ENCODE assay signal across 29 mouse cellular contexts in genomic region chr13:93518753-93519319, GRCm38 (mm10). TPM values are rescaled to one million over a fixed set of nuclear protein-coding genes. Genes with fewer than 3 reads are reported as not detected.
DNase-seq lines count a peak whose midpoint lies in the region; ATAC-seq and TF ChIP-seq lines count a peak whose summit lies in the region.
"Had no signal": no experiment of that assay in that cellular context is flagged by ENCODE, and none has a peak within 500 bp of the region (broad histone marks: within the 10 kb centered on the region; RNA-seq: fewer than 3 reads in every experiment).

No protein-coding gene starts in this region.

- TF ChIP-seq CTCF in lung, adult 2 months (IDR thresholded peaks at IDR 0.05; ENCODE audit: insufficient read depth, low read length), result no peak

- H3K36me3 ChIP-seq in embryonic facial prominence, embryonic 12.5 days, result no peaks in the 10 kb centered on the region
- no peaks in the 10 kb centered on the region for H3K36me3 ChIP-seq in limb, embryonic 13.5 days
- H3K36me3 ChIP-seq: heart, embryonic 13.5 days; hindbrain, embryonic 15.5 days; liver, embryonic 12.5 days; neural tube, embryonic 13.5 days had no signal

- peak; percentile 89 for ATAC-seq in embryonic facial prominence, embryonic 12.5 days (ENCODE audit: insufficient number of reproducible peaks, insufficient read depth, low FRiP score, low TSS enrichment)
- ATAC-seq in limb, embryonic 13.5 days (ENCODE audit: low FRiP score, low read depth), result peak; percentile 74
- no peak for ATAC-seq in frontal cortex, adult (ENCODE audit: low TSS enrichment)
- ATAC-seq: forebrain, embryonic 13.5 days; liver, embryonic 12.5 days; liver, postnatal 0 days; lung, postnatal 0 days; midbrain, embryonic 16.5 days had no signal

- H3K27me3 ChIP-seq in embryonic facial prominence, embryonic 12.5 days, result no peaks in the 10 kb centered on the region
- no peaks in the 10 kb centered on the region for H3K27me3 ChIP-seq in limb, embryonic 13.5 days
- H3K27me3 ChIP-seq: CH12.LX; forebrain, embryonic 13.5 days; heart, embryonic 13.5 days; hindbrain, embryonic 15.5 days; liver, embryonic 12.5 days; neural tube, embryonic 13.5 days had no signal

- peaks cover 16% of the 10 kb centered on the region for H3K4me1 ChIP-seq in embryonic facial prominence, embryonic 12.5 days
- peaks cover 33% of the 10 kb centered on the region for H3K4me1 ChIP-seq in limb, embryonic 13.5 days
- no peaks in the 10 kb centered on the region for H3K4me1 ChIP-seq in lung, adult 2 months (ENCODE audit: control insufficient read depth, insufficient read depth, low read length)
- H3K4me1 ChIP-seq: forebrain, embryonic 13.5 days; hindbrain, embryonic 15.5 days; liver, embryonic 12.5 days; neural tube, embryonic 13.5 days had no signal

- no peak overlapping the region for H3K9ac ChIP-seq in embryonic facial prominence, embryonic 12.5 days
- no peak overlapping the region for H3K9ac ChIP-seq in limb, embryonic 13.5 days
- H3K9ac ChIP-seq: forebrain, embryonic 13.5 days; heart, embryonic 13.5 days; hindbrain, embryonic 15.5 days; liver, embryonic 12.5 days; liver, postnatal 0 days; neural tube, embryonic 13.5 days had no signal

- no peak overlapping the region for H3K4me2 ChIP-seq in embryonic facial prominence, embryonic 12.5 days (replicated peaks)
- no peak overlapping the region for H3K4me2 ChIP-seq in limb, embryonic 13.5 days (replicated peaks)
- H3K4me2 ChIP-seq: forebrain, embryonic 13.5 days; heart, embryonic 13.5 days; hindbrain, embryonic 15.5 days; liver, embryonic 12.5 days; neural tube, embryonic 13.5 days had no signal

- no peak overlapping the region for H3K4me3 ChIP-seq in embryonic facial prominence, embryonic 12.5 days
- no peak overlapping the region for H3K4me3 ChIP-seq in limb, embryonic 13.5 days
- no peak overlapping the region for H3K4me3 ChIP-seq in lung, adult 2 months (replicated peaks; ENCODE audit: extremely low read depth, low read depth, low read length)
- H3K4me3 ChIP-seq: forebrain, embryonic 13.5 days; heart, embryonic 13.5 days; hindbrain, embryonic 15.5 days; liver, embryonic 12.5 days; neural tube, embryonic 13.5 days had no signal

- WGBS in embryonic facial prominence, embryonic 12.5 days, result 19% methylated on average over 2 of the region's 2 CpGs
- 22% methylated on average over 2 of the region's 2 CpGs for WGBS in limb, embryonic 13.5 days
- 75% methylated on average over 2 of the region's 2 CpGs for WGBS in lung, adult 2 months

- H3K9me3 ChIP-seq in embryonic facial prominence, embryonic 12.5 days, result no peaks in the 10 kb centered on the region
- H3K9me3 ChIP-seq in limb, embryonic 13.5 days, result no peaks in the 10 kb centered on the region
- H3K9me3 ChIP-seq: forebrain, embryonic 13.5 days; heart, embryonic 13.5 days; hindbrain, embryonic 15.5 days; liver, embryonic 12.5 days; neural tube, embryonic 13.5 days had no signal

- DNase-seq in embryo, embryonic 10 days (ENCODE audit: low spot score), result peak; percentile 9
- no peak for DNase-seq in embryo, embryonic 9.5 days (ENCODE audit: extremely low spot score)
- DNase-seq in NIH3T3 (ENCODE audit: low read depth) (peak; percentile 24), liver (no peak)
- no peak for DNase-seq in lung, adult 2 months
- DNase-seq: adrenal gland, adult 8-10 months; cerebellum, adult 2 months; cerebellum, postnatal 25 days; heart, postnatal 10 days; kidney, adult 8-10 months; kidney, postnatal 4 days; liver, postnatal 0 days; right cerebral cortex, postnatal 4 days; thymus, adult 18-20 months; thymus, postnatal 4 days had no signal

- H3K27ac ChIP-seq in embryonic facial prominence, embryonic 12.5 days, result peak overlapping the region; percentile 74
- H3K27ac ChIP-seq in limb, embryonic 13.5 days, result peak overlapping the region; percentile 48; the same call in 1 of the 2 replicates
- H3K27ac ChIP-seq: forebrain, embryonic 13.5 days; heart, embryonic 13.5 days; hindbrain, embryonic 15.5 days; kidney, postnatal 0 days; liver, embryonic 12.5 days; macrophage; neural tube, embryonic 13.5 days; stomach, postnatal 0 days had no signal

- TF ChIP-seq POLR2A in lung, adult 2 months (IDR thresholded peaks at IDR 0.05; ENCODE audit: borderline replicate concordance, extremely low read depth, low read depth, low read length), result no peak

RNA-seq across cellular contexts. Expression of gene Jmy, which starts 19.2 kb away (rescaled TPM):
- 10.8 and 13.5 TPM in 2 replicates for polyA plus RNA-seq in embryonic facial prominence, embryonic 12.5 days (2016; fragmentation: Nextera tagmentation; extraction: Ambion mirVana)
- polyA plus RNA-seq in limb, embryonic 13.5 days (2015; fragmentation: Nextera tagmentation; extraction: Ambion mirVana), result 4.1 and 4.7 TPM in 2 replicates
- polyA plus RNA-seq in lung, adult 2 months (2012; rRNA removed), result 7.0 and 10.4 TPM in 2 replicates

Comparison
In these comparisons a context has a peak if more than half of its experiments do, and no peak if none do; other contexts are left out.
1. DNase-seq: peak in embryo, embryonic 10 days (single experiment) and NIH3T3 (single experiment); none in embryo, embryonic 9.5 days (single experiment), lung, adult 2 months (single experiment) and liver (single experiment).